Mouse (Mus musculus): ENCODE results near the gene Nt5c3.
A peak's percentile ranks its signal among the peaks of the same experiment; 100 is the strongest.

Gene Nt5c3

DNA sequence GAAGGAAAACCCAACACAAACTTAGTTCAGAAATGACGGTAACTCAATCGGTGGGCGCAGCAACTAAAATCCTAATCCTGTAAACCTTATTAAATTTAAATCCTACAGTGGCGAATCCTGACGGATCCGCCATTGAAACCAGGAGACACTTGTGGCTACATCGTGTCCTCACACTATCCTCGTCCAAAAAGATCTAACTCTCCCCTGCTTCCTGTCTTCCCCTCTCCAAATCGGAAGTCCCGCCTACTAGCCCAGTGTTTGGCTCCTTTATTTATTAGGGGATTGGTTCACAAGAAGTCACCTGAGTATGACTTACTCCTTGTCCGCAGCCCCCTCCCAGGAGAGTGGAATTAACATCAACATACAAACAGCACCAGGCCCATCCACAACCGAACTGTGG lies 86.6 kb downstream of the Nt5c3 start:
- no peak for DNase-seq (ENCODE audit: low read depth, low spot score)

DNA sequence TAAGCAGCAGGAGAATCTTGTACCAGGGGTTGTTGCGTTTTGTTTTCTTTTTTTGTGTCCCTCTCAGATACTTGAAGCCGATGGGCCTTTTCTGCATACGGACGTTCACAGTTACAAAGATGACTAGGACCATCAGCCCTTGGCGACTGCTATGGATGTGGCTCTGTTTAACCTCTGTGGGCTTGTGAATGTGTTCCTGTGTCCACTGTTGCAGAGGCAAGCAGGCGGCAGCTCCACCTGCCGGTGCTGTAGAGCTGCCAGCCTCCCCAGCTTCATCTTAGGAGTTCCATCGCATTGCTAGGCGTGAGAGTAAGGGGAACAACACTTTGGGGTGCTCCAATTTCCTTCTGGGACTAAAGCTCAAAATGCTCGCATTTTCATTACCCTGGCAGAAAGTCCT lies 88.2 kb downstream of the Nt5c3 start:
- DNase-seq (ENCODE audit: low read depth, low spot score) = no peak

DNA sequence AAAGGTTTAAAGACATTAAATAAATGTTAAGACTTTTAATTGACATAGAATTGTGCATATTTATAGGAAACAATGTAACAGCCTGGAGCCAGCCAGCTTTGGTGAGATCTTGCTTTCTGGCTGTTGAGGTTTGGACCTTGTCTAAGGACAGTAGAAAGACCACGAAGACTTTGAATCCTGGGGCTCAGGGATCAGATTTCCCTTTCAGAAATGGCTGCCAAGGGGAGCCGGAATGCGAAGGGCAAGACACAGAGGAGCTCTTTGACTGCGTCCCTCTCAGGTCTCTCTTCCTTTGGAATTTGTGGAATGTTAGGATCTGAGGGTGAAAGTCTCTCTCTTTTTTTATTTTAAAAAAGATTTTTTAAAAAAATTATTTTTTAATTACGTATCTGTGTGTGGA lies 89.0 kb downstream of the Nt5c3 start:
- DNase-seq (ENCODE audit: low read depth, low spot score) = peak; percentile 56

DNA sequence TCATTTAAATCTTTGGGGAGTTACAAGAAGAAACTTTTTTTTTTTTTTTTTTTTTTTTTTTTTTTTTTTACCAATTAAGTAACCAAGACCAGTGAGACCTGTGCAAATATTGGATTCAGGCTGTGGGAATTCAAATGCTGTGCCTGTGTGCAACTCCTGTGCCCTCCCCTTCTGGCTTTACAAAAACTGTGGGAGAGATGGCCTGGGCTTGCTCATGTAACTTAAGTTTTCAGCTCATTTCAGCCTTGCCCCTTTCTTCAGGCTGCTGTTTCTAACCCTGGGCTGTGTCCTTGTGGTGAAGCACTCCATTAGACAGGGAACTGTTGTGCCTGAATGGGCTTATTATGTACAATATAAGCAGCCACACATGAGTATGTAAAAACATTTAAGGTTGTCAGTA lies 90.9 kb downstream of the Nt5c3 start:
- DNase-seq (ENCODE audit: low read depth, low spot score) = peak; percentile 52

DNA sequence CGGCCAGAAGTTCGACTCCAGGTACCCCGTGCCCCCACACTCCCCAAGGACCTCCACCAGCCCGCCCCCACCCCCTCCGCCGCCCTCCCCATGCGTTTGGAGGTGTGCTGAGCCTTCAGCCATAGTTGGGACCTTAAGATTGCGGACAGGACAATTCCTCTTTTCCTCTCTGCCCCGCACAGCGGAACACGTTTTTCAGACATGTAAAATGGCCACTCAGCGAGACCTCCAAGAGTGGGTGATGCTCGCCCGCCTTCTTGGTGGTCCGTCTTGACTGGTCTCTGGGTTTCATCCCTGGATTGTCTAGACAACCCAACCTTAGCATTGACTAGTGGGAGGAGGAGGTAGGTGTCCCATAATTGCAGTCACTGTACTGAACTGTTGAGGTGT lies 91.3 kb downstream of the Nt5c3 start:
- peak; percentile 48 for DNase-seq (ENCODE audit: low read depth, low spot score)
